Mouse (Mus musculus): Measurements from ENCODE around the gene Sh3bgrl. TPM values are rescaled to one million over a fixed set of nuclear protein-coding genes. Genes with fewer than 3 reads are reported as not detected.

Gene Sh3bgrl
- polyA plus RNA-seq, 1 experiment from 2014 or later = 213 TPM

GRCm38 (mm10) chrX:109094800-109095199, 365 bp upstream of the Sh3bgrl start:
- no peaks in the 10 kb centered on the region for H3K4me1 ChIP-seq (ENCODE audit: insufficient read depth)

GRCm38 (mm10) chrX:109098511-109098910, 3.3 kb downstream of the Sh3bgrl start:
- no peak for DNase-seq
- 64% methylated on average over 1 of the region's 1 CpGs for WGBS
- no peak for ATAC-seq (ENCODE audit: insufficient read depth)
- Histone ChIP-seq H3K9ac (no peak overlapping the region), H3K36me3 (ENCODE audit: insufficient read depth) (no peaks in the 10 kb centered on the region), H3K4me2 (peak overlapping the region; percentile 45), H3K4me1 (ENCODE audit: insufficient read depth) (no peaks in the 10 kb centered on the region), H3K9me3 (ENCODE audit: low read depth, low read length) (no peaks in the 10 kb centered on the region), H3K27ac (ENCODE audit: low read depth) (no peak overlapping the region), H3K27me3 (ENCODE audit: insufficient read depth, low read length) (no peaks in the 10 kb centered on the region), H3K4me3 (ENCODE audit: low read depth, low read length) (no peak overlapping the region)
- TF ChIP-seq CTCF (IDR thresholded peaks at IDR 0.05; ENCODE audit: low read depth) = no peak

More at GRCm38 (mm10) chrX:109094800-109095199, 365 bp upstream of the Sh3bgrl start:
- Histone ChIP-seq H3K27me3 (ENCODE audit: insufficient read depth, low read length) (no peaks in the 10 kb centered on the region), H3K9me3 (ENCODE audit: low read depth, low read length) (no peaks in the 10 kb centered on the region), H3K4me3 (ENCODE audit: low read depth, low read length) (peak overlapping the region; percentile 52), H3K27ac (ENCODE audit: low read depth) (peak overlapping the region; percentile 91), H3K36me3 (ENCODE audit: insufficient read depth) (no peaks in the 10 kb centered on the region), H3K9ac (no peak overlapping the region; the same call in 1 of the 2 replicates), H3K4me2 (peak overlapping the region; percentile 60)
- WGBS = 4% methylated on average over 4 of the region's 4 CpGs
- peak; percentile 31; the same call in 1 of the 2 replicates for ATAC-seq (ENCODE audit: insufficient read depth)
- TF ChIP-seq CTCF (IDR thresholded peaks at IDR 0.05; ENCODE audit: low read depth) = no peak
- DNase-seq = peak; percentile 37

- 91% methylated on average over 2 of the region's 2 CpGs for WGBS
- no peak overlapping the region for H3K9ac ChIP-seq
- H3K36me3 ChIP-seq (ENCODE audit: insufficient read depth) = no peaks in the 10 kb centered on the region
- H3K9me3 ChIP-seq (ENCODE audit: low read depth, low read length) = no peaks in the 10 kb centered on the region
- no peaks in the 10 kb centered on the region for H3K27me3 ChIP-seq (ENCODE audit: insufficient read depth, low read length)
- no peak overlapping the region for H3K27ac ChIP-seq (ENCODE audit: low read depth)
- no peak for ATAC-seq (ENCODE audit: insufficient read depth)
- no peak overlapping the region for H3K4me3 ChIP-seq (ENCODE audit: low read depth, low read length)
- DNase-seq = no peak
- TF ChIP-seq CTCF (IDR thresholded peaks at IDR 0.05; ENCODE audit: low read depth) = no peak
- no peaks in the 10 kb centered on the region for H3K4me1 ChIP-seq (ENCODE audit: insufficient read depth)
- H3K4me2 ChIP-seq = no peak overlapping the region
These were observed 5.3 kb downstream of the Sh3bgrl start for GRCm38 (mm10) chrX:109100441-109100840.

- no peaks in the 10 kb centered on the region for H3K4me1 ChIP-seq (ENCODE audit: insufficient read depth)
- no peaks in the 10 kb centered on the region for H3K36me3 ChIP-seq (ENCODE audit: insufficient read depth)
- no peaks in the 10 kb centered on the region for H3K9me3 ChIP-seq (ENCODE audit: low read depth, low read length)
- H3K9ac ChIP-seq = no peak overlapping the region
- ATAC-seq (ENCODE audit: insufficient read depth) (no peak), DNase-seq (no peak)
- WGBS = 28% methylated on average over 1 of the region's 1 CpGs
- no peak overlapping the region for H3K27ac ChIP-seq (ENCODE audit: low read depth)
- no peak overlapping the region for H3K4me3 ChIP-seq (ENCODE audit: low read depth, low read length)
- no peak overlapping the region for H3K4me2 ChIP-seq
- no peak for TF ChIP-seq CTCF (IDR thresholded peaks at IDR 0.05; ENCODE audit: low read depth)
- H3K27me3 ChIP-seq (ENCODE audit: insufficient read depth, low read length) = no peaks in the 10 kb centered on the region
These were observed 13.1 kb downstream of the Sh3bgrl start for GRCm38 (mm10) chrX:109108117-109108805.

GRCm38 (mm10) chrX:109112885-109113284, 17.7 kb downstream of the Sh3bgrl start:
- ATAC-seq (ENCODE audit: insufficient read depth) = no peak
- 89% methylated on average over 1 of the region's 1 CpGs for WGBS
- no peak overlapping the region for H3K4me3 ChIP-seq (ENCODE audit: low read depth, low read length)
- H3K9ac ChIP-seq = no peak overlapping the region
- DNase-seq = no peak
- H3K27ac ChIP-seq (ENCODE audit: low read depth) = no peak overlapping the region
- H3K9me3 ChIP-seq (ENCODE audit: low read depth, low read length) = no peaks in the 10 kb centered on the region
- H3K36me3 ChIP-seq (ENCODE audit: insufficient read depth) = no peaks in the 10 kb centered on the region
- no peaks in the 10 kb centered on the region for H3K4me1 ChIP-seq (ENCODE audit: insufficient read depth)
- no peaks in the 10 kb centered on the region for H3K27me3 ChIP-seq (ENCODE audit: insufficient read depth, low read length)
- no peak overlapping the region for H3K4me2 ChIP-seq
- no peak for TF ChIP-seq CTCF (IDR thresholded peaks at IDR 0.05; ENCODE audit: low read depth)

- no peaks in the 10 kb centered on the region for H3K27me3 ChIP-seq (ENCODE audit: insufficient read depth, low read length)
- H3K4me1 ChIP-seq (ENCODE audit: insufficient read depth) = no peaks in the 10 kb centered on the region
- DNase-seq (no peak), ATAC-seq (ENCODE audit: insufficient read depth) (no peak)
- no peak for TF ChIP-seq CTCF (IDR thresholded peaks at IDR 0.05; ENCODE audit: low read depth)
- H3K27ac ChIP-seq (ENCODE audit: low read depth) = no peak overlapping the region
- WGBS = 28% methylated on average over 7 of the region's 7 CpGs
- no peak overlapping the region for H3K4me2 ChIP-seq
- H3K4me3 ChIP-seq (ENCODE audit: low read depth, low read length) = no peak overlapping the region
- no peaks in the 10 kb centered on the region for H3K9me3 ChIP-seq (ENCODE audit: low read depth, low read length)
- no peak overlapping the region for H3K9ac ChIP-seq
- H3K36me3 ChIP-seq (ENCODE audit: insufficient read depth) = no peaks in the 10 kb centered on the region
These were observed 18.5 kb downstream of the Sh3bgrl start for GRCm38 (mm10) chrX:109113401-109114280.
